Mouse (Mus musculus) CD4-positive naive resting alpha-beta T cell, adult 76 days (primary cell): ENCODE data around the gene Zfp819. TPM values are rescaled to one million over a fixed set of nuclear protein-coding genes. Genes with fewer than 3 reads are reported as not detected.

Experiments used
- total RNA-seq: library from RNA; stranded (reverse); gene quantifications from one replicate; pipeline ENCODE4 v1.2.4, GENCODE M21; 2023

The Zfp819 gene
- not detected for total RNA-seq

GRCm38 (mm10) chr7:43606896-43607742, at the start of gene Zfp819:
TSS of gene Zfp819 (plus strand) at chr7:43607169.

GRCm38 (mm10) chr7:43562006-43562633, 44.8 kb upstream of the Zfp819 start, which contains the start of gene Zfp658:
TSS of gene Zfp658 (plus strand) at chr7:43562256.

DNA sequence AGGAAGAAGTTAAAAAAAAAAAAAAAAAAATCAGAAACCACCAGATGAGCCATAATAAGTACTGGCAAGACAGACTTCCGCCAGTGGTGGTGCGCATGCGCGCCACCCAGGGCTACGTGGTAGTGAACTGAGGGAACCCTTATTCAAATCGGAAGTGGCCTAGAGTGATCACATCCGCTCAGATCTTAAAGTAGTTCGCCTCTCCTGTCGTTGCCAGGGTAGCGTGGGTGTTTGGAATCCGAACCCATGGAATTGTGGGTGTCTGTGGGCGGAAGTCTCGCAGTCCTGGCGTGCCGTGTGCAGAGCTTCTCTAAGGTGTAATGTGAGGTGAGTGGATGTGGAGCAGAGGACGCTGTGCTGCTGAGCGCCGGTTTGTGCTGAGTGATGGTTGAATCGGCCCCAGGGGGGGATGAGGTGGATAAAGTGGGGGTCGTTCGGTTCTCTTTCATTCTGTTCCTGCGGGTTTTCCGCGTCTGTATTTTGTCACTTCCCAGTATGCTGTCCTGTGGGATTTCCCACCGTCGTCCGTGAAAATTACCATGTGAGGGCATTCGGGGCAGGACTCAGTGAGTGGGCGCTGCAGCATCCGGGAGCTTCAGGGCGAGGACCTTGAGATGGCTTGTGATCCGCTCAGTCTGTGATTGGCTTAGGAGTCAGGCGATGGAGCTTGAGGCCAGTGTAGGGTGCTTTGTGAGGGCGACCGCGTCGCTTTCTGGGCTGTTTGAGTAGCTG, 27.4 kb upstream of the Zfp819 start, which contains the start of gene Zfp719:
Gene Zfp719, plus strand, starts transcription at position 171 of the 732 bp plus-strand sequence.

GRCm38 (mm10) chr7:43634500-43634899, 27.5 kb downstream of the Zfp819 start, which contains the start of gene Ceacam18:
TSS of gene Ceacam18 (plus strand) at chr7:43634707.

DNA sequence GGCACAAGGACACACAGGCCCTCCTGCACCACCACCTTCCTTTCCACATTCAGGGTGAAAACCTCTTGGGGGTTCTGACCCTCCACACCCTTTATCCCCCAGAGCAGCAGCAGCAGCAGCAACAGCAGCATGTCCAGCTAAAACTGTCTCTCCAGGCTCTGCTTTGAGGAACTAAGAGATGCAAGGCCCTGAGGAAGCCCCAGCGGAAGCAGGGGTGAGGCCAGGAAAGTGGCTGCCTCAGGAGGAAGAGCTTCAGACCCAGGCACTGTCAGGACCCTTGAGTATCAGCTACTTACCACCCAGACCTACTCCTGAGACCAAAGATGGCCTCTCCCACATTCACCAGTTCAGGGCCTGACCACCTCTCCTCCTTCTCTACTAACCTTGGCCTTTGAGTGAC, 53.0 kb downstream of the Zfp819 start, which contains the start of gene Siglece:
Gene Siglece, minus strand, starts transcription at position 160 of the 400 bp plus-strand sequence.

Other genes with a start within 250 kb of the Zfp819 start
- gene Siglecg, start 199.0 kb upstream of the Zfp819 start, total RNA-seq = 26.6 TPM
- not detected for gene Lim2, start 179.5 kb upstream of the Zfp819 start, total RNA-seq
- 14.9 TPM for gene Nkg7, start 170.1 kb upstream of the Zfp819 start, total RNA-seq
- not detected for gene Cldnd2, start 166.4 kb upstream of the Zfp819 start, total RNA-seq
- gene Etfb, start 163.1 kb upstream of the Zfp819 start, total RNA-seq = 29.9 TPM
- not detected for gene Gm45233, start 163.0 kb upstream of the Zfp819 start, total RNA-seq
- gene Vsig10l, start 144.0 kb upstream of the Zfp819 start, total RNA-seq = 1.3 TPM
- gene Iglon5, start 117.1 kb upstream of the Zfp819 start, total RNA-seq = not detected
- not detected for gene 4931406B18Rik, start 101.2 kb upstream of the Zfp819 start, total RNA-seq
- 1.7 TPM for gene Cd33, start 62.7 kb upstream of the Zfp819 start, total RNA-seq
- 4.1 TPM for gene Zfp658, start 44.9 kb upstream of the Zfp819 start, total RNA-seq
- gene Zfp719, start 27.6 kb upstream of the Zfp819 start, total RNA-seq = 12.8 TPM
- not detected for gene Ceacam18, start 27.5 kb downstream of the Zfp819 start, total RNA-seq
- 4.0 TPM for gene Siglece, start 53.0 kb downstream of the Zfp819 start, total RNA-seq
- gene Ctu1, start 64.8 kb downstream of the Zfp819 start, total RNA-seq = 6.6 TPM
- gene Klk14, start 83.2 kb downstream of the Zfp819 start, total RNA-seq = not detected
- not detected for gene Klk13, start 105.4 kb downstream of the Zfp819 start, total RNA-seq
- not detected for gene Klk12, start 161.7 kb downstream of the Zfp819 start, total RNA-seq
- gene Klk11, start 167.4 kb downstream of the Zfp819 start, total RNA-seq = not detected
- gene Klk10, start 173.9 kb downstream of the Zfp819 start, total RNA-seq = not detected
- not detected for gene Klk9, start 184.7 kb downstream of the Zfp819 start, total RNA-seq
- gene Klk8, start 190.4 kb downstream of the Zfp819 start, total RNA-seq = 92.4 TPM
- gene Klk7, start 204.1 kb downstream of the Zfp819 start, total RNA-seq = not detected
- gene Klk6, start 217.3 kb downstream of the Zfp819 start, total RNA-seq = not detected
- not detected for gene Klk5, start 234.8 kb downstream of the Zfp819 start, total RNA-seq